In genomic region chr4:124765802-124766565, GRCm38 (mm10) we compare ENCODE assay signal across 12 mouse cellular contexts. TPM values are rescaled to one million over a fixed set of nuclear protein-coding genes. Genes with fewer than 3 reads are reported as not detected.
DNase-seq lines count a peak whose midpoint lies in the region; ATAC-seq and TF ChIP-seq lines count a peak whose summit lies in the region.
"Had no signal": no experiment of that assay in that cellular context is flagged by ENCODE, and none has a peak within 500 bp of the region (broad histone marks: within the 10 kb centered on the region; RNA-seq: fewer than 3 reads in every experiment).

No protein-coding gene starts in this region.

- no peak overlapping the region for H3K4me3 ChIP-seq in heart, embryonic 14.5 days (ENCODE audit: control insufficient read depth in 1 of 2, insufficient read depth in 1 of 2, low read depth in 1 of 2, low read length in 2 of 2)
- H3K4me3 ChIP-seq in midbrain, embryonic 11.5 days (ENCODE audit: low read depth, low read length) = no peak overlapping the region
- no peak overlapping the region for H3K4me3 ChIP-seq in midbrain, embryonic 16.5 days (ENCODE audit: low read depth, low read length)
- H3K4me3 ChIP-seq in olfactory bulb, adult 2 months (ENCODE audit: insufficient read depth, low read depth, low read length) = no peak overlapping the region
- H3K4me3 ChIP-seq in stomach, postnatal 0 days (ENCODE audit: low read depth, low read length) = no peak overlapping the region
- H3K4me3 ChIP-seq: midbrain, embryonic 10.5 days; stomach, embryonic 15.5 days had no signal

- H3K36me3 ChIP-seq in heart, embryonic 14.5 days (ENCODE audit: control insufficient read depth, insufficient read depth, low read length) = no peaks in the 10 kb centered on the region
- no peaks in the 10 kb centered on the region for H3K36me3 ChIP-seq in midbrain, embryonic 11.5 days (ENCODE audit: control insufficient read depth, insufficient read depth, low read length)
- 0 out of 2 replicates have a peak, but pooled peaks cover 2% of the 10 kb centered on the region for H3K36me3 ChIP-seq in midbrain, embryonic 16.5 days (ENCODE audit: control insufficient read depth, insufficient read depth, low read length)
- H3K36me3 ChIP-seq in stomach, postnatal 0 days (ENCODE audit: control insufficient read depth, insufficient read depth, low read length) = no peaks in the 10 kb centered on the region
- H3K36me3 ChIP-seq: midbrain, embryonic 10.5 days; stomach, embryonic 15.5 days had no signal

- H3K27ac ChIP-seq in heart, embryonic 14.5 days (replicated peaks in 1 of 2; ENCODE audit: control insufficient read depth in 1 of 2, insufficient read depth in 1 of 2, low read depth in 2 of 2, low read length in 2 of 2) = 0 out of 4 replicates have a peak overlapping the region, but pooled peaks of 1 of the 2 experiments have one; percentile 14
- no peak overlapping the region for H3K27ac ChIP-seq in midbrain, embryonic 11.5 days (ENCODE audit: low read depth, low read length)
- H3K27ac ChIP-seq in midbrain, embryonic 16.5 days (ENCODE audit: low read length) = no peak overlapping the region
- H3K27ac ChIP-seq in olfactory bulb, adult 2 months (ENCODE audit: insufficient read depth, low read depth, low read length) = peak overlapping the region; percentile 50; the same call in 1 of the 2 replicates
- no peak overlapping the region for H3K27ac ChIP-seq in stomach, postnatal 0 days (replicated peaks)
- H3K27ac ChIP-seq: midbrain, embryonic 10.5 days; stomach, embryonic 15.5 days had no signal

- H3K9ac ChIP-seq in heart, embryonic 14.5 days (ENCODE audit: low read length) = no peak overlapping the region
- no peak overlapping the region for H3K9ac ChIP-seq in midbrain, embryonic 11.5 days (ENCODE audit: low read length)
- H3K9ac ChIP-seq in midbrain, embryonic 16.5 days (ENCODE audit: low read depth, low read length) = no peak overlapping the region
- no peak overlapping the region for H3K9ac ChIP-seq in stomach, postnatal 0 days (ENCODE audit: low read length)
- H3K9ac ChIP-seq: stomach, embryonic 15.5 days had no signal

- peak; percentile 32 to 37 for DNase-seq in cerebellum, postnatal 10 days
- DNase-seq in cerebellum, postnatal 14 days = no peak
- no peak for DNase-seq in heart, postnatal 25 days (ENCODE audit: low spot score)
- DNase-seq in midbrain, embryonic 11.5 days (ENCODE audit: low spot score, missing footprints) = peak; percentile 12
- no peak for DNase-seq in stomach, postnatal 0 days (ENCODE audit: low spot score)
- DNase-seq: layer of hippocampus, postnatal 36 days had no signal

- TF ChIP-seq CTCF in olfactory bulb, adult 2 months (IDR thresholded peaks at IDR 0.05; ENCODE audit: insufficient read depth, low read depth, low read length) = no peak
- TF ChIP-seq CTCF in stomach, postnatal 0 days (IDR thresholded peaks at IDR 0.05; ENCODE audit: low read depth) = no peak

- H3K4me1 ChIP-seq in heart, embryonic 14.5 days (ENCODE audit: control insufficient read depth in 2 of 2, insufficient read depth in 2 of 2, low read length in 2 of 2) = peaks cover 7 to 12% of the 10 kb centered on the region in 2 experiments
- no peaks in the 10 kb centered on the region for H3K4me1 ChIP-seq in midbrain, embryonic 11.5 days (ENCODE audit: control insufficient read depth, insufficient read depth, low read length)
- H3K4me1 ChIP-seq in midbrain, embryonic 16.5 days (ENCODE audit: control insufficient read depth, insufficient read depth, low read length) = no peaks in the 10 kb centered on the region
- peaks cover 12% of the 10 kb centered on the region for H3K4me1 ChIP-seq in olfactory bulb, adult 2 months (ENCODE audit: control insufficient read depth, insufficient read depth, low read length)
- H3K4me1 ChIP-seq in stomach, postnatal 0 days (replicated peaks; ENCODE audit: control insufficient read depth, insufficient read depth) = peaks cover 2% of the 10 kb centered on the region; the same call in 1 of the 2 replicates
- H3K4me1 ChIP-seq: midbrain, embryonic 10.5 days had no signal

- TF ChIP-seq EP300 in stomach, postnatal 0 days (optimal IDR thresholded peaks at IDR 0.05) = no peak

- intact Hi-C loops in heart, postnatal 25 days (cut with DNase I) = no loop called here

- no peaks in the 10 kb centered on the region for H3K27me3 ChIP-seq in heart, embryonic 14.5 days (ENCODE audit: control insufficient read depth, insufficient read depth, low read length)
- H3K27me3 ChIP-seq in midbrain, embryonic 11.5 days (ENCODE audit: control insufficient read depth, insufficient read depth, low read length) = no peaks in the 10 kb centered on the region
- H3K27me3 ChIP-seq in midbrain, embryonic 16.5 days (ENCODE audit: control insufficient read depth, insufficient read depth, low read depth, low read length) = no peaks in the 10 kb centered on the region
- H3K27me3 ChIP-seq in stomach, postnatal 0 days (ENCODE audit: control insufficient read depth, insufficient read depth, low read length) = no peaks in the 10 kb centered on the region
- H3K27me3 ChIP-seq: Patski; stomach, embryonic 15.5 days had no signal

- no peak for ATAC-seq in heart, embryonic 14.5 days (ENCODE audit: insufficient number of reproducible peaks, insufficient read depth, low FRiP score, low read depth)
- no peak for ATAC-seq in midbrain, embryonic 11.5 days (ENCODE audit: low FRiP score)
- ATAC-seq in midbrain, embryonic 16.5 days = no peak
- ATAC-seq in stomach, postnatal 0 days (ENCODE audit: low FRiP score, low TSS enrichment) = no peak
- ATAC-seq: Patski had no signal

- H3K4me2 ChIP-seq in heart, embryonic 14.5 days (ENCODE audit: low read length) = peak overlapping the region; percentile 38
- H3K4me2 ChIP-seq in midbrain, embryonic 11.5 days = no peak overlapping the region
- H3K4me2 ChIP-seq in midbrain, embryonic 16.5 days (ENCODE audit: low read length) = no peak overlapping the region
- no peak overlapping the region for H3K4me2 ChIP-seq in stomach, postnatal 0 days (replicated peaks; ENCODE audit: low read depth)
- H3K4me2 ChIP-seq: stomach, embryonic 15.5 days had no signal

- TF ChIP-seq POLR2A in olfactory bulb, adult 2 months (IDR thresholded peaks at IDR 0.05; ENCODE audit: insufficient read depth, low read depth, low read length) = no peak

- 60% methylated on average over 23 of the region's 23 CpGs for WGBS in heart, embryonic 14.5 days
- WGBS in midbrain, embryonic 11.5 days = 93% methylated on average over 23 of the region's 23 CpGs
- WGBS in midbrain, embryonic 16.5 days = 92% methylated on average over 23 of the region's 23 CpGs
- WGBS in olfactory bulb, adult 2 months = 41% methylated on average over 23 of the region's 23 CpGs
- WGBS in stomach, postnatal 0 days = 62% methylated on average over 23 of the region's 23 CpGs

- no peaks in the 10 kb centered on the region for H3K9me3 ChIP-seq in heart, embryonic 14.5 days (ENCODE audit: control insufficient read depth, low read length)
- no peaks in the 10 kb centered on the region for H3K9me3 ChIP-seq in midbrain, embryonic 11.5 days (ENCODE audit: control insufficient read depth, low read length)
- no peaks in the 10 kb centered on the region for H3K9me3 ChIP-seq in midbrain, embryonic 16.5 days (replicated peaks; ENCODE audit: control insufficient read depth, low read length, poor library complexity, severe bottlenecking)
- H3K9me3 ChIP-seq in stomach, postnatal 0 days (ENCODE audit: control insufficient read depth, low read length) = no peaks in the 10 kb centered on the region
- H3K9me3 ChIP-seq: midbrain, embryonic 10.5 days; stomach, embryonic 15.5 days had no signal

RNA-seq across cellular contexts. Expression of gene Inpp5b, which starts 24.3 kb away (rescaled TPM):
- polyA plus RNA-seq in heart, embryonic 14.5 days (2014; fragmentation: Nextera tagmentation; extraction: Ambion mirVana) = 17.3 and 18.6 TPM in 2 replicates
- 10 to 100 TPM; 10.1 to 10.4 TPM for total RNA-seq in heart, postnatal 25 days (2021)
- polyA plus RNA-seq in midbrain, embryonic 11.5 days (2014; fragmentation: Nextera tagmentation; extraction: Ambion mirVana) = 24.6 and 28.2 TPM in 2 replicates
- polyA plus RNA-seq in midbrain, embryonic 16.5 days (2015; fragmentation: Nextera tagmentation; extraction: Ambion mirVana) = 24.4 and 26.6 TPM in 2 replicates
- polyA plus RNA-seq in olfactory bulb, adult 2 months (2012; ENCODE audit: insufficient read depth, insufficient read length, low replicate concordance, missing spikeins) = not detected in 2 replicates
- polyA plus RNA-seq in stomach, postnatal 0 days (2015; fragmentation: Nextera tagmentation; extraction: Ambion mirVana) = 23.5 and 24.8 TPM in 2 replicates

RNA-seq across cellular contexts. Expression of gene Mtf1, which starts 35.9 kb away (rescaled TPM):
- 11.4 and 14.0 TPM in 2 replicates for polyA plus RNA-seq in heart, embryonic 14.5 days (2014; fragmentation: Nextera tagmentation; extraction: Ambion mirVana)
- total RNA-seq in heart, postnatal 25 days (2021) = 10 to 100 TPM; 13.7 to 16.5 TPM
- 12.9 and 16.7 TPM in 2 replicates for polyA plus RNA-seq in midbrain, embryonic 11.5 days (2014; fragmentation: Nextera tagmentation; extraction: Ambion mirVana)
- 9.9 and 10.9 TPM in 2 replicates for polyA plus RNA-seq in midbrain, embryonic 16.5 days (2015; fragmentation: Nextera tagmentation; extraction: Ambion mirVana)
- not detected in 2 replicates for polyA plus RNA-seq in olfactory bulb, adult 2 months (2012; ENCODE audit: insufficient read depth, insufficient read length, low replicate concordance, missing spikeins)
- polyA plus RNA-seq in stomach, postnatal 0 days (2015; fragmentation: Nextera tagmentation; extraction: Ambion mirVana) = 10.6 and 11.6 TPM in 2 replicates

RNA-seq across cellular contexts. Expression of gene Sf3a3, which starts 51.4 kb away (rescaled TPM):
- polyA plus RNA-seq in heart, embryonic 14.5 days (2014; fragmentation: Nextera tagmentation; extraction: Ambion mirVana) = 73.4 and 73.5 TPM in 2 replicates
- total RNA-seq in heart, postnatal 25 days (2021) = 10 to 100 TPM; 18.4 to 18.6 TPM
- polyA plus RNA-seq in midbrain, embryonic 11.5 days (2014; fragmentation: Nextera tagmentation; extraction: Ambion mirVana) = 221 and 236 TPM in 2 replicates
- polyA plus RNA-seq in midbrain, embryonic 16.5 days (2015; fragmentation: Nextera tagmentation; extraction: Ambion mirVana) = 98.1 and 106 TPM in 2 replicates
- not detected in 2 replicates for polyA plus RNA-seq in olfactory bulb, adult 2 months (2012; ENCODE audit: insufficient read depth, insufficient read length, low replicate concordance, missing spikeins)
- 58.7 and 63.5 TPM in 2 replicates for polyA plus RNA-seq in stomach, postnatal 0 days (2015; fragmentation: Nextera tagmentation; extraction: Ambion mirVana)

Comparison
In these comparisons a context has a peak if more than half of its experiments do, and no peak if none do; other contexts are left out.
1. DNase-seq: peak in cerebellum, postnatal 10 days (2 of 2) and midbrain, embryonic 11.5 days (single experiment); none in cerebellum, postnatal 14 days (0 of 2), heart, postnatal 25 days (single experiment) and stomach, postnatal 0 days (single experiment).
2. RNA of gene Mtf1, which starts 35.9 kb away (polyA plus RNA-seq): 12.9 to 16.7 TPM in midbrain, embryonic 11.5 days, 11.4 to 14.0 TPM in heart, embryonic 14.5 days, 10.6 to 11.6 TPM in stomach, postnatal 0 days and 9.9 to 10.9 TPM in midbrain, embryonic 16.5 days; not detected in olfactory bulb, adult 2 months; every median in the first group is over 10 times any median in the second.
3. RNA of gene Sf3a3, which starts 51.4 kb away (polyA plus RNA-seq): 221 to 236 TPM in midbrain, embryonic 11.5 days, 98.1 to 106 TPM in midbrain, embryonic 16.5 days, 73.4 to 73.5 TPM in heart, embryonic 14.5 days and 58.7 to 63.5 TPM in stomach, postnatal 0 days; not detected in olfactory bulb, adult 2 months; every median in the first group is over 10 times any median in the second.